Mouse (Mus musculus): ENCODE data around the gene Nab2. TPM values are rescaled to one million over a fixed set of nuclear protein-coding genes. Genes with fewer than 3 reads are reported as not detected.

Nab2 gene
- total and polyA plus RNA-seq, 3 experiments: 29.1 to 37.1 TPM; not detected in 1

GRCm38 (mm10) chr10:127622057-127622392 lies 46.3 kb downstream of the Nab2 start:
- no peaks in the 10 kb centered on the region for H3K79me2 ChIP-seq (ENCODE audit: control insufficient read depth, insufficient read depth, low read length, poor library complexity)
- no peak for DNase-seq (ENCODE audit: low read depth, low spot score)
- H3K27me3 ChIP-seq (ENCODE audit: control insufficient read depth in 1 of 2, insufficient read depth in 2 of 2, low read length in 2 of 2): peaks cover 2 to 4% of the 10 kb centered on the region in 2 experiments; a peak in 3 of 4 replicates
- no peaks in the 10 kb centered on the region for H3K36me3 ChIP-seq (ENCODE audit: control insufficient read depth in 1 of 2, insufficient read depth in 2 of 2, low read length in 2 of 2)
- no peak overlapping the region for H3K4me3 ChIP-seq (ENCODE audit: control insufficient read depth in 1 of 2, insufficient read depth in 1 of 2, low read depth in 2 of 2, low read length in 2 of 2)
- no peaks in the 10 kb centered on the region for H3K4me1 ChIP-seq (ENCODE audit: control insufficient read depth in 1 of 2, insufficient read depth in 2 of 2, low read length in 2 of 2)
- H3K9ac ChIP-seq (ENCODE audit: control insufficient read depth, low read depth, low read length, poor library complexity, severe bottlenecking): no peak overlapping the region
- no peaks in the 10 kb centered on the region for H3K9me3 ChIP-seq (replicated peaks; ENCODE audit: insufficient read depth, low read length)
- H3K27ac ChIP-seq (ENCODE audit: control insufficient read depth, low read depth, low read length): no peak overlapping the region
- TF ChIP-seq CTCF (IDR thresholded peaks at IDR 0.05 in 2 of 3, conservative IDR thresholded peaks at IDR 0.05 in 1 of 3; ENCODE audit: control insufficient read depth in 1 of 3, insufficient read depth in 1 of 3, low read depth in 2 of 3, low read length in 3 of 3, poor library complexity in 1 of 3, severe bottlenecking in 1 of 3): peak in 1 of 3 experiments; percentile 19; a peak in 1 of 6 replicates
- no peak for TF ChIP-seq MAZ (IDR thresholded peaks at IDR 0.05; ENCODE audit: low read depth, low read length)
- peak; percentile 5; the same call in 1 of the 2 replicates for TF ChIP-seq SMC3 (IDR thresholded peaks at IDR 0.05; ENCODE audit: low read depth, low read length)

GRCm38 (mm10) chr10:127621191-127622056 lies 46.9 kb downstream of the Nab2 start:
- no peak for TF ChIP-seq ELF1 (IDR thresholded peaks at IDR 0.05; ENCODE audit: low read depth, low read length)
- no peak for TF ChIP-seq RAD21 (IDR thresholded peaks at IDR 0.05; ENCODE audit: low read depth, low read length)
- TF ChIP-seq HCFC1 (IDR thresholded peaks at IDR 0.05; ENCODE audit: low read depth, low read length): no peak
- TF ChIP-seq NELFE (IDR thresholded peaks at IDR 0.05; ENCODE audit: low read depth, low read length): no peak
- TF ChIP-seq ETS1 (IDR thresholded peaks at IDR 0.05; ENCODE audit: low read depth, low read length): no peak
- no peak for TF ChIP-seq MAX (IDR thresholded peaks at IDR 0.05; ENCODE audit: low read length)
- no peak for TF ChIP-seq POLR2AphosphoS5 (IDR thresholded peaks at IDR 0.05; ENCODE audit: borderline replicate concordance, low read depth, low read length)
- TF ChIP-seq MAZ (IDR thresholded peaks at IDR 0.05; ENCODE audit: low read depth, low read length): no peak
- no peak for TF ChIP-seq TBP (IDR thresholded peaks at IDR 0.05; ENCODE audit: low read depth, low read length)
- no peak for TF ChIP-seq TCF12 (IDR thresholded peaks at IDR 0.05; ENCODE audit: low read depth, low read length)
- Histone ChIP-seq H3K4me1 (ENCODE audit: control insufficient read depth in 1 of 2, insufficient read depth in 2 of 2, low read length in 2 of 2) (no peaks in the 10 kb centered on the region), H3K79me2 (ENCODE audit: control insufficient read depth, insufficient read depth, low read length, poor library complexity) (no peaks in the 10 kb centered on the region), H3K27ac (ENCODE audit: control insufficient read depth, low read depth, low read length) (no peak overlapping the region), H3K27me3 (ENCODE audit: control insufficient read depth in 1 of 2, insufficient read depth in 2 of 2, low read length in 2 of 2) (peaks cover 2 to 6% of the 10 kb centered on the region in 2 experiments; a peak in 3 of 4 replicates), H3K9ac (ENCODE audit: control insufficient read depth, low read depth, low read length, poor library complexity, severe bottlenecking) (no peak overlapping the region), H3K9me3 (replicated peaks; ENCODE audit: insufficient read depth, low read length) (no peaks in the 10 kb centered on the region), H3K4me3 (ENCODE audit: control insufficient read depth in 1 of 2, insufficient read depth in 1 of 2, low read depth in 2 of 2, low read length in 2 of 2) (no peak overlapping the region), H3K36me3 (ENCODE audit: control insufficient read depth in 1 of 2, insufficient read depth in 2 of 2, low read length in 2 of 2) (no peaks in the 10 kb centered on the region)
- DNase-seq (ENCODE audit: low read depth, low spot score): no peak
